Mouse (Mus musculus) lung, postnatal 14 days (tissue): ENCODE results near the gene Hook2.

Experiments
- DNase-seq: peaks from one replicate; pipeline ENCODE4 v3.0.0; 2021

Gene Hook2

DNA sequence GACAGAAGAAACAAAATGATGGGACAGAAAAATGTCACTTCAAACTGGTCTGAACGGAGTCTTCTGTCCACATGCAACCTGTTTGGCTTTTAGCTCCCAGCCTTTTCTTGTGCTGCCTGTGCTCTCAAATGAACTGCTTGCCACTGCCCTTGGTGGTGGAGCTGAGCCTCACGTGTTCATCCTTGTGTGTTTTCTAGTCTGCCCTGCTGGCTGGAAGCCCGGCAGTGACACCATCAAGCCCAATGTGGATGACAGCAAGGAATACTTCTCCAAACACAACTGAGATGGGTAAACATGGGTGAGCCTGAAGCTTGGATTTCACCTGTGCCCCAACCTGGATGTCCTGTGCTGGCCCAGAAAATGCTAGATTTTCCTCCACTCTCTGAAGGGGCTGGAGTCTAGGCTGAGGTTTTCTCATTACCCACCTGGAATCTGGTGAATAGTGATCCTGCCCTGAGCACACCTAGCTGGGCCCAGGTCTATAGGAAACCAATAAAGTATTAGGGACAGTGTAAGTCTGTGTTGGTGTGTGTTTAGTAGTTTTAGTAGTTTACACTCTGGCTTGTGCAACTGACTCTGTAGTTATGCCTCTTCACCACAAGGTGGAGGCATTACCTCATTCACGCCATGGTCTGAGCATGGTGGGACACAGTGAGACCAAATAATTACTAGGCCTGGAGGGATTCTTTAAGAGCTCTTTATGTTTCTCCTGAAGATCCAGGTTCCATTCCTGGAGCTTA is 16.4 kb upstream of the Hook2 start:
- DNase-seq = peak; percentile 64

DNA sequence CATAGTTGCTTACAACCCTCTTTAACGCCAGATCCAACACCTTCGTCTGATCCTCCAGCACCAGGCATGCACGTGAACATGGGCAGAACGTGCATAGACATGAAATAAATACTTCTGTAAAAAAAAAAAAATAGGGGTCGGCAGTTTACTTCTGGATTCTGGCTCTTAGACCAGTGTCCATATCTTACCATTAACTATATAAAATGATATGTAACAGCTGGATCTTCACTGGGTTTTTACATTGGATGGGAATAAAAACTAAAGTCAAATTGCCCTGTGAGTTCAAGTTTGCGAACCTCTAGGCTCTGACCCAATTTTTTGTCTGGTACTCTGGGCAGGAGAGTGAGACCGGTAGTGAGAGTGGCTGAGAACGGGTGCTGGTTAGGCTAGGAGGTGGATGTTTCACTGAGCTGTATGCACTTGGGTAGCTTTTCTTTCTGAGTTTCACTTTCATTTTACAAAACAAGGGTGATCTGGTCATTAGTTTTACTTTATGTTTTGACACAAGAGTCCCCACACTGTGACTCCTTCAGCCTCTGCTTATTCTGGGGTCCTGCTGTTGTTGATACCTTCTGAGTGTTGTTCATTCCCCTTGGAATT is 15.8 kb upstream of the Hook2 start:
- DNase-seq = no peak

DNA sequence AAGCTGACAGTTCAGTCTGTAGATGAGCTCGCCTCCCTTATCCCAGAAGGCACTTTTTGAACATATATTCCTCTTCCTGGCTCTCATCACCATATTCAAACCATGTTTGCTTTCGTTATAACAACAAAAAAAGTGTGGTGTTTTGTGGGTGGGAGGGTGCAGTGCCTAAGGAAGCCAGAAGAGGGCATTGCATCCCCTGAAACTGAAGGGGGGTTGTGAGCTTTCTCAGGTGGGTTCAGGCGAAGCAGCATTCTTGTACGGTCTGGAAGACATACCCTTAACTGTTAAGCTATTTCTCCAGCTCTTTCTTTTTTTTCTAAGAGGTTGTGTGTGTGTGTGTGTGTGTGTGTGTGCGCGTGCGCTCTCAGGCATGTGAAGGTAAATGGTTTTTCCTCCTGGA is 15.0 kb upstream of the Hook2 start:
- peak; percentile 80 for DNase-seq

DNA sequence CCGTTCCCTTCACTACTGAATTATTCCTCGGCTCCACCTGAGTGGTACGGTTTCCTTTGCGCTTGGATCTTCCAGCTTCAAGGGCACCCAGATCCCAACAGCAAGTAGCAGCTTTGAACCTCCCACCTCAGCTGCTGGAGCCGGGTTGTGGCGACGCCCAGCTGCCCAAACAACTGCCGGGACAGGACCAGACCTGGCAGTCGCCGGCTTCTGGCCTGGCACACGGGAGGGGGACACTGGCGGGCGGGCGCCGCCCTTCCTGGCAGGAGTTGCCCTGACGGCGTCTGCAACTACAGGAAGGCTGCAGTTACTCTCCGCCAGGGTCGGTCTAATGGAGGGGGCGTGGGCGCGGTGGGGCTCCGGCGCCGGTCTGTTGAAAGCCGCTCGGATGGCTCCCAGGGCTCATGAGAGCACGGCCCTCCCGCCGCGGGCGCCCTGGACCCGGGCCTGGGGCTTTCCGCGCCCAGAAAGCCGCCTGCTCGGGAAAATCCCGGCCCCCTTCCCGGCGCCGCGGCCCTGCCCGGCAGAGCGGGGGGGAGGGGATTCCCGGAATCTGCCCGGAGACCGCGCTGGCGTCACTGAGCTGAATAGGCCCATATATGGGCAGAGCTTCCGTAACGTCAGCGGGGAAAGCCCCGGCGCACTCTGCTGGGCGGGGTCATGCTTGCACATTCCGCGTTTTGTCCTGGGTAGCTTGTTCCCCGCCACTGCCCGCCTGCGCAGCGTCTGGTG is 14.2 kb upstream of the Hook2 start:
- peak; percentile 98 for DNase-seq

DNA sequence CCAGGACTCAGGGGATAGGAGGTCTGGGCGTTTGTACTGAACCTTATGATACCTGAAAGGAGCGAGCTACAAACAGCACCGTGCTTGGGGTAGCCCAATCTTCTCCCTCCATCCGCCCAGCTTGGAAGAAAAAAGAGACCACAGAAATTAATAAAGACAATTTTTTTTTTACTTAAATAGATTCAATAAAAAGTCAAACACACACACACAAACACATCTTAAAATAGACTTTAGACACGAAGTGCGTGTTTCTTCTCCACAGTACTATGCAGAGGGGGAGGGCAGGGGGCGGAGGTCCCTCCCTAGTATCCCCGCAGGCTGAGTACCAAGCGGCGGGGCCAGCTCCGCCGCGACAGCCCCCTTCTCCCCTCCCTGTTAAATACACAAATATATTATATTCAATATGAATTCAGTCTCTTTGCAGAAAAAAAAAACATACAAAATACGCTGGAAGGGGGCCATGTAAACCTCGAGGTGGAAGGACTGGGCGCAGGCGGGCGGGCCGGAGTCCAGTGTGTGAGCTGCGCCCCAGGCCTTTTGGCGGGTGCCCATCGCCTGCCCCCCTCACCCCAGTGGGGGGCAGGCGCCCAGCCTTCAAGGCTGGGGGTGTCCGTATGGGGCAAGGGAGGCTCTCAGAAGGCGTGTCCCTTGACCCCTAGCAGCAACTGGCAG is 13.5 kb upstream of the Hook2 start:
- no peak for DNase-seq

DNA sequence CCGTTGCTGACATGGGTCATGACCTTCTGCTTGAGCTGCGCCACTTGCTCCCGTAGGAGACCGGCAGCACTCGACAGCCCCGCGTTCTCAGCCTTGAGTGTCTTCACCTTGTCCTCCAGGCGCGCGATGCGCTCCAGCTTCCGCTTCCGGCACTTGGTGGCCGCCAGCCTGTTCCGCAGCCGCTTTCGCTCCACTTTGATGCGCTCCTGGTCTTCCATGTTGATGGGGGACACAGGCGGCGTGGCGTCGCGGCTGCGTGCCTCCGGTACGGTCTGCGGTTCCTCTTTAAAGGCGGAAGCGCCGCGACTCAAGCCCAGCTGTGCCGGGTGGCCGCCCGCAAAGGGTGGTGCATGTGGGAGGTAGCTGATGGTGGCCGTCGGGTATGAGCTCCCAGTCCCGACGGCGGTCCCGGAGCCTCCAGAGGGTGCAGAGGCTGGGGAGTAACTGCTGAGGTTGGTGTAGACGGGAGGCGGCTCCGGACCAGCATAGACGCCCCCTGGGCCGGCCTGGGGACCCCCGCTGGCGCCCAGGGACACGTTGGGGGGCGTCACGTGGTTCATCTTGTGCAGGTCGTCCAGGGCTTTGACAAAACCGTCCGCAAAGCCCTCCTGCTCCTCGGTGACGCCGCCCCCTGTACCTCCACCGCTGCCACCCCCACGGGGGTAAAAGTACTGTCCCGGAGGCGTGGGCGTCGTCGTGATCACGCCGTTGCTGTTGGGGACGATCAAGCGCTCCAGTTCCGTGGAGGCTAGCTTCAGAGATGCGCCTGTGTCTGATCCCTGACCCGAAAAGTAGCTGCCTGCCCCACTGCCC is 12.8 kb upstream of the Hook2 start:
- peak; percentile 73 for DNase-seq

DNA sequence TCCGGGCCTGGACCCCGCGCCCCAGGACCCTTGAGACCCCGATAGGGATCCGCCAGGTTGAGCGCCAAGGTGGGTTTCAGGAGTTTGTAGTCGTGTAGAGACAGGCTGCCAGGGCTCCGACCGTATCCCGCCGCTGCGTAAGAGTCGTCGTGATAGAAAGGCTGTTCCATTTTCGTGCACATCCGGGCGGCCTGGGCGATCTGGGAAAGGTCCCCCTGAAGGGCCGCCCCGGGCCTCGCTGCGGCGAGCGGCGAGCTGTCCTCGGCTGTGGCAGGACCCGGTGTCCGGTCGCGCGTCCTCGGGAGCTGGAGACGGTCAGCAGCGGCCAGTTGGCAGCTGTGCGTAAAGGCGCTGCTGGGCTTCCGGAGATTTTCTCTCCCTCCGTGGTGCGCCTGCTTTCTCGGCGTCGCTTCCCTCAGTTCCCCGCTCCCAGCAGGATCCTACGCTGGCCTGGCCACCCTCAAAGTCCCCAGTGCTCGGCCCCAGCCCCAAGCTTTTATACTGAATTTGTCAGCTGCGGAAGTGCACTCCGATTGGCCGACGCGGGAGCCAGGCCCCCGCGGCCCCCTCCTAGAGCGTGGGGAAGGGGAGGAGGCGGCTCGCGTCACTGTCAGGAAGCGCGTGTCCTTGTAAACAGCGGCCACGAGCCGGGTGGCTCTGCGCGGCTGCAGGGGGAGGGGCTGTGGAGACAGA is 12.0 kb upstream of the Hook2 start, which contains the start of gene Junb:
Junb (minus strand) TSS at position 471 of the 693 bp plus-strand sequence.
- DNase-seq = peak; percentile 97

DNA sequence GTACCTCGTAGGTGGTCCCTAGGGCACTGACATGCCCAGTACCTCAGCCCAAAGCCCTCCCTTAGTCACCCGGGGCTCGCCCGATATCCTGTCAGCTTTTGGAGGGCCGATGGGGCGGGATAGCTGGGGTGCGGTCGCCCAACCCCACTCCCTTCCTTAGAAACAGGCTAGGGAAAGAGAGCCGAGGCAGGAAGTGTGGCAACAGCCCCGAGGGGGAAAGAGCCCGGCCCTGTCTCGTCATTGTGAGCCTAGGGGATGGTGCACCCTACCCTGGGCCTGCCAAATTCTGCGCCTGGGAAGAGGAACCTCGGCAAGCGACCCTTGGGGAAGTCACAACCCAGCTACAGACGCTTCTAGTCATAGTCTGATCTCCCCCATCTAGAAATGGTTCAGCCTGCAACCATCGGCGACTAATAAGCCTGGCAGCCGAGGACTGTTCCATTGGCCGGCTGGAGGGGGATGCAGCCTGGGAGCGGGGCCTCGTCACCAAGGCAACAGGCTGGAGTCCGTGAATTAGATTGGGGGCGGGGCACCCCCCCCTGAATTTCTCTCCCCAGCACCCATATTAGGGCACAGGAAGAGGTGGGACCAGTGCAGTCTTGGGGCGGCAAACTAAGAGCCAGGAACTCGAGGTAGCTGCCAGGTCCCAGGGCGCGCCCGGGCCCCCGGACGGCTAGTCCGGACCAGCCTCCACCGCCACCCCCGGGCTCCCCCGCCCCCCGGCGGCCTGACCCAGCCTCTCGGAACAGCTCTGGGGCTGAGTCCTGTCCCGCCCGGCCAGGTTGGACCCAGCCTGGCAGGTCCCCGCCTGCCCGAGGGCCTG is 10.6 kb upstream of the Hook2 start:
- peak; percentile 93 for DNase-seq

DNA sequence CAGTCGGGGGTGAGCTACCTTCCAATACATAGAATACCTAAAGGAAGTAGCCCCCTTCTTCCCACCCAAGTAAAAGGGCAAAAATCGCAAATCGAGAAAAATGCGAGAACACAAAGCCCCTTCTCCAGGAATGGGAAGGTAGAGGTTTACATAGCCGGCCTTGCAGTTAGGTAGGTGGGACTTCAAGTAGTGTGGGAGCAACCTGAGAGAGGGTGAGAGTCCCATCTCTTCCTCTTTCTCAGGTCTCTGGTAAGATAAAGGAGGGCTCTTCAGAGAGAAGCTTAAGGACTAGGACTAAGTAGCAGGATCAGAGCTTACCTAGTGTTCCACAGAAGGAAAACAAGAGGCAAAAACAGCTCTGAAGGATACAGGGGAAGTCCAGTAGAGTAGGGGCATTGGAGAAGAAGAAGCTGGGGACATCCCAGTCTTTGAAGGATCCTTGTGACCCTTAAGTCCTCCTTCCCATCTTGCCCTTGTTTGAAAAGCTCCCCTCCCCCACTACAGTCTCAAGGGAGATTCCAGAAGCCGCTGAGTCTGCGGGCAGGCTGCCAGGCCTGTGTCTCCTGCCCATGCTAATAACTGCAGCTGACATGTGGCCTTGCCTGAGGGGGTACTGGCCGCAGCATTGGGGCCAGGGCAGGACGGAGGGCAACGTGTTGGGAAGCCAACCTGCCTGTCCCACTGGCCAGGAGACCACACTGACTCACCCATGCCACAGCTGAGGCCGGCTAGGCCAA is 9.6 kb upstream of the Hook2 start:
- peak; percentile 90 for DNase-seq

DNA sequence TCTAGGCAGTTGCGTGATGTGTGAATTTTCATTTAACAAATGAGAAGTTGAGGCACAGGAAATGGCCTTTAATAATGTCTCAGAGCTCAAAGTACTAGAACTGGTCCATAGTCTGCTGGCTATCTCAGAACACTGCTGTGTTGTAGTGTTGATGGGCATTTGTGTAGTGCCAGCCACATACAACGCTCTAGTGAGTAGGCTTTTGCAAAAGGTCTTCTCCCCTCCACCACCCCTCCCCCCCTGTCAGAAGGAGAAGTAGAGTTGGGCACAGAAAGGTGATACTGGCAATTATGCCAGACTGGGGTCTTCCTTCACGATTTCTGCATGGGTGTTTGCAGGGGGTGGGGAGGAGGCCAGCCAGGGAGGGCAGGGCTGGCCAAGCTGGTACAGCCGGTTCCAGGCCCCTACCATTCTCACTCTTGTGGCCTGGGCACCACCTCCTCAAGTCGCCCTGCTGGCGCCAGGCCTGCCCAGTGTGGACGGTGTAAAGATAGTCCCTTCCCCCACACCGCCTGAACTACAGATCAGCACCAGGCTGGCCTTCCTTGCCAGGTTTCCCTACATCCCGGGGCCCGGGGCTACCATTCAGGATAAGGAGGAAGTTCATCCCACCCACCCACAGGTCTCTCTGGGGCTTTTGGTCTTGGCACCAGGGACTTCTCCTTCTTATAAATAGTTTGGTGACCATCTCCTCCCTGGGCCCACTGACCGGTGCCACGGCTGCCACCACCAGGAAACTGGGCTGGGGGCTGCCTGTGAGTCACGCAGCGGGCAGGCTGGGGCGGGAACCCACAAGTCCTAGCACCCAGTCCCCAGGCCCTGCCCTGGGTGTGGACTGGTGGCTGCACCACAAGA is 8.5 kb upstream of the Hook2 start:
- peak; percentile 51 for DNase-seq

DNA sequence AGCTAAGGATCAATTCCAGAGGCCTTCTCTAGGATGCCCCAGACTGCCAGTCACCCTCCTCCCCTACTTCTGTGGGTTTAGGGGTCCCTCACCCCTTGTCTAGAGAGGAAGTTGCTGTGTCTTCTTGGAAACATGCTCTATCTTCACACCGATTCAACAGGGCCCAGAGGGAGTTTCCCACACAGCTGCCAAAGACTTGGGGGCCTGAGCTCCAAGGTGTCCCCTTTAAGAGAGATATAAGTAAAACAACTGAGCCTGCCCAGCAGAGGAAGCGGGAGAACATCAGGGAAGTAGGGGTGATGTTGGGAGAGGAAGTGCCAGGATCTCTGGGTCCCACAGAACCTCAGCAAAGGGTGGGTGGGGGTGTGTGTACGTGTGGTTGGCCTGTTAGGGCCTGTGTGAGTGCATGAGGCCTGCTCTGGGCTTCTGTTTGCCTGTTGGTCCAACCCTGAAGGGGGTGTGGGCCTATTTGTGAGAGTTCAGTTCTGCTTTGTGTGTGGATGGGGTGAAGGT is 7.8 kb upstream of the Hook2 start:
- no peak for DNase-seq

DNA sequence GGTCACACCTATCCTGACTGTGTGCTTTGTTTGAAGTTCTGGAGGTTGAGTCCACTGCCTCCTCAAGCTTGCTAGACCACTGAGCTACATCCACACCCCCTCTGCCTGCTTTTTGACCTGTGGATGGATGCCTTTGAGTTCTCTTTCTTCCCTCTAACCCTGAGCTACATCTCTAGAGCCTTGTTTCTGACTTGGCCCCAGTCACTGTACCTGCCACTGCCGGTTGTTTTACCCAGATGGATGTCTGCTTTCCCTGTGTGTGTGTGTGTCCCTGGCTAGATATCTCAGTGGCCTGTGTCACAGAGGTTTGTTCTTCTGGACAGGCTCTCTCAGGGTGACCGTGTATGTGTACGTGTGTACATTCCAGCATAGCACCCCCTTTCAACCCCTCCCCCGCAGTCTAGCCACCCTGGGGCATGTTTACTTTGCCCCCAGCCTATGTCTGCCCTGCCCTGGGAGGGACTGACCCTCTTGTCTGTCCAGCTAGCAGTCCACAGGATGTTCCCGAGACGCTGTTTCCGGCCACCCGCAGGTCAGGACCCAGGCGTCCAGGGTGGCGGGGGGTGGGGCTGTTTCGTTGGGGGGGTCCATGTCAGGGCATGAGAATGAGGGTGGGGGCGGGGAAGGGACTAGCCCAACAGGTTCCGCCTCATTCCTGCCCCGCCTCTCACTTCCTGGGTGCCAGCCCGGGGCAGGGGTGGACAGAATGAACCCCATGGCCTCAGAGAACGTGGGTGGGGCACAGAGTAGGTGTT is 5.9 kb upstream of the Hook2 start:
- DNase-seq = peak; percentile 73

DNA sequence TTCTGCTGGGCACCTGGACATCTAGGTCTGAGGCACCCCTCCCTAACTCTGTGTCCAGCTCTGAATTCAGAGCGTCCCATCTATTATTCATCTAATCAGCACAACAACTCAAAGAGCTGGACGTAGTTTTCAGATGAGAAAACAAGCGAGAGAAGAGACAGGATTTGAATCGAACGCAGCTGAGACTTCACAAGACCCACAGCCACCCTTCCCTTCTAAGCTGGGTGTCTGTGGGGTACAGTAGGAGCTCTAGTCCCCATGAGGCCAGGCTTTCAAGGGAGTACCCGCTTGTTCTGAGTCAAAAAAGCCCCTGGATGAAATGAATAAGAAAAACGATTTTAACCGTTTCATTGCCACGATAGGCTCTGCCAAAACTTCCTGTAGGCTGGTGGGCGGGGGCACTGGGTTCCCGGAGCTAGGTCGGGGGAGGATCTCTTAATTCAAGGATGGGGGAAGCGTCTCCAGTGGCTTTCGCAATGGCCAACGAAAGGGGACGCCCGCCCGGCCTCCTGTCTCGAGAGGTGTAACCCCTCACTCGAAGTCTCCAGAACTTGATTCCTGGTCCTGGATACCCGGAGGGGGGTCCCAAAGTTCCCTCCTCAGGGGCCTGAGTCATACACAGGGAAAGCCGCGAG is 5.2 kb upstream of the Hook2 start:
- peak; percentile 48 for DNase-seq

DNA sequence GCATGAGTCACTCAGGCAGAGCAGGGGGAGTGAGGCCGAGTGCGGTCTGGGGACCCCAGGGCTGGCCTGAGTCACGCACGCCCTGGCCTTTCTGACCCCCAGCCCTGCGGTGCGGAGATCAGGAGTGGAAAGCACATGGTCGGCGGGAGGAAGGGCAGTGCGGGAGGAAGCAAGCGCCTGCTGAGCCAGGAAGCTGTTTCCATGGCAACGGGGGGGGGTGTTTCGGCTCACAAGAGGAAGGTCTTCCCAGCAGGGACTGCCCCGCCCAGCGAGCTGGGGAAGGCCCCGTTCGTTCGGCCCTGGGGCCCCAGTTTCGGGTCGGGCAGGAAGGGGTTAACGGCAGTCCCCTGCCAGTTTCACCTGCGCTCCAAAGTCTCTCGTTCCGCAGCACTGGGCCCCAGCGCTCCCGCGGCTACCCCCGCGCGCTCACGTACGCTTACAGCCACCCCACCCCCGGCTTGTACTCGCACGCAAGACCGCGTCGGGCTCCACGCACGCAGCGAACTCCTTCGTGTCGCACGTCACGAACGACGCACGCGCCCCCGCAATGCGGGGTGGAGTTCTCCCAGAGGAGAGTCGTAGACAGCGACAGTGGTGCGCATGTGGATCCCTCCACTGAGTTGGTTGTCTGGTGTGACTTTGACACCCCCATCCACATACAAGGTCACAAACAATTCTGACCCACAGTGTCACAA is 4.6 kb upstream of the Hook2 start:
- DNase-seq = peak; percentile 94

DNA sequence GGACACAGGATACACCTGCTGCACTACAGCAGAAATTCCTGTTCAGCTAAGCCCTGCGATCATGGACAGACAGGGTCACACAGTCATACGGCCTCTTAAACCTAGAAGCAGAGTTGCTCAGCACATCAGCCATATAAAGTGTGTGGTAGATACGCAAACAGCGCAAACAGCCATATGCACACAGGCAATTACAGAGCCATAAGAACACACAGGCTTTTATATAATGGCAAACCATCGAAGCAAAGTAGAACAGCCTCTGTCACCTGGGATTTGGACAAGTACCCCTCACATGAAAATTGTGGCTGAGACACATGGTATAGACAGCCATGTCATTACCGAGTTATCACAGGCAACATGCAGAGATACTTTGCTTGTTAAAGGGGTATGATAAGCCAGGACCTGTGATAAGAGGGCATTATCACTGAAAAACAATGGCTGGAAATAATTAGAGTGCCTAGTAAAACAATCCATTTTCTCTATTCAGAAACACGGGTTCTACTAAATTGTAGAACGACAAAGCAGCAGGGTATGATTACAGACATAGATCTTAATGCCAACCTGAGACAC is 3.9 kb upstream of the Hook2 start:
- DNase-seq = no peak

DNA sequence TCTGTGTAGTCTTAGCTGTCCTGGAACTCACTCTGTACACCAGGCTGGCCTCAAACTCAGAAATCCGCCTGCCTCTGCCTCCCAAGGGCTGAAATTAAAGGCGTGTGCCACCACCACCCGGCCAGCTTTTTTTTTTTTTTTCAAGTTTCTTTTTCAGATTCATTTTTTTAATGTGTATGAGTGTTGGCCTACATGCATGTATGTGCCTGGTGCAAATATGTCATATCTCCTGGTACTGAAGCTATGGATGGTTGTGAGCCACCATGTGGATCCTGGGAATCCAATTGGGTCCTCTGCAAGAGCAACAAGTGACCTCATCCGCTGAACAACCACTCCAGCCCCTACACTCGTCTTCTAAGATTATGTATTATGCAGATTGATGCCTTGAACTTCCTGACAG is 3.0 kb upstream of the Hook2 start:
- no peak for DNase-seq

DNA sequence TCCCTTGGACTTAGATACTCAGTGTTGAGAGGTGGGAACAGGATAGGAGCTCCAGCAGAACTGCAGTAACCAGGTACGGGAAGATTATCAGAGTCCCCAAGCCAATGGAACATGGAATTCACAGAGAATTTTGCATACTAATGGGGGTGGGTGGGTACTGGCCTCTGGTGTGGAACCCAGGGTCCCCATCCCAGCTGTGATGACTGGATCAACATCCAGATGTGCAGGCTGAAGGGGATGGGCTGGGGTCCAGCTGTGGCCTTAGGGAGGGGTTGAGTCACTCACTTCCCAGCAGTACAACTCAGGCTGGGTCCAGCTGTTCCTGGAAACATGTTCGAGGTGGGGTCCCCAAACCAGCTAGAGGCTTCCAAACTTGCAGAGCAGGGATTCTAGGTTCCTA is 2.5 kb upstream of the Hook2 start:
- no peak for DNase-seq
